Mouse (Mus musculus): Measurements from ENCODE around the gene Msl2. TPM values are rescaled to one million over a fixed set of nuclear protein-coding genes. Genes with fewer than 3 reads are reported as not detected.

The Msl2 gene
- total and polyA plus RNA-seq, 3 experiments: 15.5 to 30.8 (median 18.7) TPM

DNA sequence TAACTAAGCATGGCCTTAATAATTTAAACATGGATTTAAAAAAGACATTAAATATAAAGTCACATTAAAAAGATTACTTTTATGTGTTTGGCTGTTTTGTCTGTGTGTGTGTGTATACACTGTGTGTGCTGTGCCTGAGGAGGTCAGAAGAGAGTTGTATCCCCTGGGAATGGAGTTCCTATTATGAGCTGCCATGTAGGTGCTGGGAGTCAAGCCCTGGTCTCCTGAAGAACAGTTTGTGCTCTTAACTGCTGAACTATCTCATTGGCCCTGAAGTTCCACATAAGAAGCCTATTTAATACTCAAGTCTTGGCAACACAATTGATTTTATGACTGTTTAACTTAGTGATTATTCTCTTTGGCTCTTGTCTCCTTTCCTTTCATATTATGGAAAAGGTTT lies 3.6 kb downstream of the Msl2 start:
- peak overlapping the region; percentile 99 for H3K9ac ChIP-seq (ENCODE audit: insufficient read depth, low read depth)

DNA sequence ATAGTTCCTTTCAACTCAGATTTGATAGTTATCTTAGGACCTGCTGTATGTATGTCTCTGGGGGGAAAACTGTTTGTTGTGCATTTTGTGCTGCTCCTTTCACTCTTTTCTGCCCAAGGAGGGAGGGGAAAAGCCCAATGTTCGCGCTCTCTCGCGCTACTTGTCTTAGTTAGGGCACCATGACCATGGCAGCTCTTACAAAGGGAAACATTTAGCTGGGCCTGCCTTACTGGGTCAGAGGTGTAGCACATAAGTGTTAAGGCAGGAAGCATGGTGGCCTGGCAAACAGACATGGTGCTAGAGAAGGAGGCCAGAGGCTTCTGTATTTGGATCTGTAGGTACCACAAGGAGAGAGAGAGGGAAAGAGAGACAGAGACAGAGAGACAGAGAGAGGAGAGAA lies 4.7 kb downstream of the Msl2 start:
- dilution Hi-C loops (cut with MboI; ENCODE audit: extremely low pct_ligation_motif_present, extremely low pct_unique_long_range_greater_than_20kb, low sequenced_read_pairs) (no loop called here), in situ Hi-C loops (cut with MboI; ENCODE audit: low pct_ligation_motif_present, low pct_unique_long_range_greater_than_20kb, low sequenced_read_pairs) (no loop called here)
- Histone ChIP-seq H3K27ac (ENCODE audit: insufficient read depth, low read depth) (0 out of 2 replicates have a peak overlapping the region, but pooled peaks have one; percentile 31), H3K4me1 (ENCODE audit: control insufficient read depth in 1 of 2, insufficient read depth in 2 of 2) (peaks cover 6 to 35% of the 10 kb centered on the region in 2 experiments; a peak in 3 of 4 replicates), H3K4me3 (replicated peaks in 1 of 3; ENCODE audit: low read depth in 2 of 3, low read length in 2 of 3, poor library complexity in 1 of 3) (peak overlapping the region; percentile 53 to 98 (median 86)), H3K9ac (ENCODE audit: insufficient read depth, low read depth) (peak overlapping the region; percentile 68), H3K79me2 (replicated peaks; ENCODE audit: control insufficient read depth, extremely low read depth, insufficient read depth, poor library complexity, severe bottlenecking) (peaks cover 86% of the 10 kb centered on the region), H3K9me3 (replicated peaks; ENCODE audit: low read length) (no peaks in the 10 kb centered on the region), H3K27me3 (replicated peaks) (no peaks in the 10 kb centered on the region), H3K36me3 (replicated peaks in 1 of 2; ENCODE audit: control insufficient read depth in 1 of 2, insufficient read depth in 1 of 2, low read length in 1 of 2) (peaks cover 0 to 22% of the 10 kb centered on the region in 2 experiments), H3K4me2 (ENCODE audit: insufficient read depth, low read depth, poor library complexity, severe bottlenecking) (peak overlapping the region; percentile 81)
- DNase-seq (ENCODE audit: extremely low read depth): peak; percentile 45
- no peak for TF ChIP-seq JUN (IDR thresholded peaks at IDR 0.05; ENCODE audit: insufficient read depth, low read depth, low read length)
- TF ChIP-seq CHD2 (IDR thresholded peaks at IDR 0.05; ENCODE audit: low read length): peak; percentile 74

More for the DNA sequence above, 3.6 kb downstream of the Msl2 start:
- dilution Hi-C loops (cut with MboI; ENCODE audit: extremely low pct_ligation_motif_present, extremely low pct_unique_long_range_greater_than_20kb, low sequenced_read_pairs) (no loop called here), in situ Hi-C loops (cut with MboI; ENCODE audit: low pct_ligation_motif_present, low pct_unique_long_range_greater_than_20kb, low sequenced_read_pairs) (no loop called here)
- Histone ChIP-seq H3K9me3 (replicated peaks; ENCODE audit: low read length) (no peaks in the 10 kb centered on the region), H3K79me2 (replicated peaks; ENCODE audit: control insufficient read depth, extremely low read depth, insufficient read depth, poor library complexity, severe bottlenecking) (peaks cover 76% of the 10 kb centered on the region), H3K4me2 (ENCODE audit: insufficient read depth, low read depth, poor library complexity, severe bottlenecking) (peak overlapping the region; percentile 92), H3K27me3 (replicated peaks) (no peaks in the 10 kb centered on the region), H3K27ac (ENCODE audit: insufficient read depth, low read depth) (no peak overlapping the region), H3K4me1 (ENCODE audit: control insufficient read depth in 1 of 2, insufficient read depth in 2 of 2) (peaks cover 6 to 37% of the 10 kb centered on the region in 2 experiments; a peak in 3 of 4 replicates), H3K36me3 (replicated peaks in 1 of 2; ENCODE audit: control insufficient read depth in 1 of 2, insufficient read depth in 1 of 2, low read length in 1 of 2) (peaks cover 0 to 20% of the 10 kb centered on the region in 2 experiments), H3K4me3 (replicated peaks in 1 of 3; ENCODE audit: low read depth in 2 of 3, low read length in 2 of 3, poor library complexity in 1 of 3) (peak overlapping the region; percentile 86 to 98 (median 97))
- TF ChIP-seq CHD1 (IDR thresholded peaks at IDR 0.05; ENCODE audit: low read depth, low read length): peak; percentile 78
- TF ChIP-seq MAZ (IDR thresholded peaks at IDR 0.05; ENCODE audit: low read depth, low read length): no peak
- no peak for DNase-seq (ENCODE audit: extremely low read depth)

DNA sequence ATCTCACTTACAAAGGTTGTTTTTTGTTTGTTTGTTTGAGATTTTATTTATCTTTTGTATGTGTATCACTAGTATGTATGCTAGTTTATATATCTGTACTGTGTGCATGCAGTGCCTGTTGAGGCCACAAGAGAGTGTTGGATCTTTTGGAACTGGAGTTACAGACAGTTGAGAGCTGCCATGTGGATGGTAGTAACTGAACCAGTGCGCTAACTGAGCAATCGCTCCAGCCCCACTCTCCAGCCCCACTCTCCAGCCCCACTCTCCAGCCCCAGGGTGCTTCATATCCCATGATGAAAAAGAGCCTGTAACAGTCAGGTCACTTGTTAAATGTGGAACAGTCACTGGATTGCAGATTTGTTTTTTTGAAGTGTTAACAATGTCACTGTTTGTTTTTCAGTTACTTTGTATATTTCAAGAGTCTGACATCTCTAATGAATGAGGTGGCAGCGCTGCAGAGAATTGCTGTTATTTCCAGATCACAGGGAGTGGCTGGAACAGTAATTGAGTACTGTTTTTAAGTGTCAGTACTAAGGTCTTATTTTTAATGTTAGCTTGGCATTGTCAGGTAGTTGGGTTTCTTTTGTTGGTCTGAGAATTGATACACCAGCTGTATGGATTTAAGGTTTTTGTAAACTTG lies 6.3 kb downstream of the Msl2 start:
- TF ChIP-seq USF2 (conservative IDR thresholded peaks at IDR 0.05; ENCODE audit: low read depth, low read length): no peak
- peak in 1 of 2 experiments; percentile 17; a peak in 2 of 4 replicates for TF ChIP-seq CTCF (conservative IDR thresholded peaks at IDR 0.05 in 1 of 2, IDR thresholded peaks at IDR 0.05 in 1 of 2; ENCODE audit: low read depth in 2 of 2, low read length in 2 of 2)
- H3K9ac ChIP-seq (ENCODE audit: insufficient read depth, low read depth): no peak overlapping the region
- H3K27me3 ChIP-seq (replicated peaks): no peaks in the 10 kb centered on the region
- no peak overlapping the region for H3K27ac ChIP-seq (ENCODE audit: insufficient read depth, low read depth)
- peaks cover 94% of the 10 kb centered on the region for H3K79me2 ChIP-seq (replicated peaks; ENCODE audit: control insufficient read depth, extremely low read depth, insufficient read depth, poor library complexity, severe bottlenecking)
- DNase-seq (ENCODE audit: extremely low read depth): no peak
- dilution Hi-C loops (cut with MboI; ENCODE audit: extremely low pct_ligation_motif_present, extremely low pct_unique_long_range_greater_than_20kb, low sequenced_read_pairs): no loop called here
- peaks cover 0 to 30% of the 10 kb centered on the region in 2 experiments for H3K36me3 ChIP-seq (replicated peaks in 1 of 2; ENCODE audit: control insufficient read depth in 1 of 2, insufficient read depth in 1 of 2, low read length in 1 of 2)
- H3K4me1 ChIP-seq (ENCODE audit: control insufficient read depth in 1 of 2, insufficient read depth in 2 of 2): peaks cover 6 to 47% of the 10 kb centered on the region in 2 experiments; a peak in 3 of 4 replicates
- H3K9me3 ChIP-seq (replicated peaks; ENCODE audit: low read length): no peaks in the 10 kb centered on the region
- H3K4me2 ChIP-seq (ENCODE audit: insufficient read depth, low read depth, poor library complexity, severe bottlenecking): peak overlapping the region; percentile 29; the same call in 1 of the 2 replicates
- no peak overlapping the region for H3K4me3 ChIP-seq (replicated peaks in 1 of 3; ENCODE audit: low read depth in 2 of 3, low read length in 2 of 3, poor library complexity in 1 of 3)
- in situ Hi-C loops (cut with MboI; ENCODE audit: low pct_ligation_motif_present, low pct_unique_long_range_greater_than_20kb, low sequenced_read_pairs): no loop called here

All from CH12.LX (cell line).